Mouse (Mus musculus) heart, embryonic 15.5 days (tissue): ENCODE results near the gene Gm10300. TPM values are rescaled to one million over a fixed set of nuclear protein-coding genes. Genes with fewer than 3 reads are reported as not detected.

ENCODE experiments used
- ATAC-seq: fragments of 200-750 bp; cut with Nextera tagmentation; replicated peaks from 2 replicates; pipeline ENCODE4 v1.8.0; 2017; ENCODE audit warnings: low read depth, moderate TSS enrichment; ENCODE audit not compliant: insufficient number of reproducible peaks, insufficient read depth, low FRiP score
- H3K27ac ChIP-seq: fragments of 300-500 bp; sonication (generic); 2 replicates; pipeline ENCODE4 v1.5.1; 2015; ENCODE audit warnings: mild to moderate bottlenecking, inconsistent platforms
- H3K27me3 ChIP-seq: fragments of 300-500 bp; sonication (generic); 2 replicates; pipeline ENCODE4 v1.6.1; 2015; ENCODE audit warnings: inconsistent platforms
- H3K36me3 ChIP-seq: fragments of 300-500 bp; sonication (generic); 2 replicates; pipeline ENCODE4 v1.6.1; 2015; ENCODE audit warnings: mild to moderate bottlenecking, inconsistent platforms
- H3K4me1 ChIP-seq: fragments of 300-500 bp; sonication (generic); replicated peaks from 2 replicates; pipeline ENCODE4 v1.6.1; 2015; ENCODE audit warnings: inconsistent platforms
- H3K4me2 ChIP-seq: fragments of 300-500 bp; sonication (generic); 2 replicates; pipeline ENCODE4 v1.6.1; 2015; ENCODE audit warnings: inconsistent platforms, mild to moderate bottlenecking, moderate library complexity
- H3K4me3 ChIP-seq: fragments of 300-500 bp; sonication (generic); 2 replicates; pipeline ENCODE4 v1.5.1; 2015; ENCODE audit warnings: mild to moderate bottlenecking, inconsistent platforms
- H3K9ac ChIP-seq: fragments of 300-500 bp; sonication (generic); 2 replicates; pipeline ENCODE4 v1.6.1; 2015; ENCODE audit warnings: mild to moderate bottlenecking, inconsistent platforms
- H3K9me3 ChIP-seq: fragments of 300-500 bp; sonication (generic); replicated peaks from 2 replicates; pipeline ENCODE4 v1.6.1; 2016; ENCODE audit warnings: inconsistent platforms
- WGBS: fragments of 180-500 bp; shearing (Covaris S2); methylation state at CpG from one replicate; pipeline ENCODE4 v1.1.7; 2015; ENCODE audit warnings: mixed read lengths; 5-methylcytosine and 5-hydroxymethylcytosine counted together
- polyA plus RNA-seq: library from polyadenylated mRNA; unstranded; fragments of >200 nt; fragmentation: Nextera tagmentation; extraction: Ambion mirVana; gene quantifications from 2 replicates; pipeline ENCODE4 v1.2.1, GENCODE M21; 2015

Gene Gm10300
- polyA plus RNA-seq: 0.10 and 0.18 TPM in 2 replicates

DNA sequence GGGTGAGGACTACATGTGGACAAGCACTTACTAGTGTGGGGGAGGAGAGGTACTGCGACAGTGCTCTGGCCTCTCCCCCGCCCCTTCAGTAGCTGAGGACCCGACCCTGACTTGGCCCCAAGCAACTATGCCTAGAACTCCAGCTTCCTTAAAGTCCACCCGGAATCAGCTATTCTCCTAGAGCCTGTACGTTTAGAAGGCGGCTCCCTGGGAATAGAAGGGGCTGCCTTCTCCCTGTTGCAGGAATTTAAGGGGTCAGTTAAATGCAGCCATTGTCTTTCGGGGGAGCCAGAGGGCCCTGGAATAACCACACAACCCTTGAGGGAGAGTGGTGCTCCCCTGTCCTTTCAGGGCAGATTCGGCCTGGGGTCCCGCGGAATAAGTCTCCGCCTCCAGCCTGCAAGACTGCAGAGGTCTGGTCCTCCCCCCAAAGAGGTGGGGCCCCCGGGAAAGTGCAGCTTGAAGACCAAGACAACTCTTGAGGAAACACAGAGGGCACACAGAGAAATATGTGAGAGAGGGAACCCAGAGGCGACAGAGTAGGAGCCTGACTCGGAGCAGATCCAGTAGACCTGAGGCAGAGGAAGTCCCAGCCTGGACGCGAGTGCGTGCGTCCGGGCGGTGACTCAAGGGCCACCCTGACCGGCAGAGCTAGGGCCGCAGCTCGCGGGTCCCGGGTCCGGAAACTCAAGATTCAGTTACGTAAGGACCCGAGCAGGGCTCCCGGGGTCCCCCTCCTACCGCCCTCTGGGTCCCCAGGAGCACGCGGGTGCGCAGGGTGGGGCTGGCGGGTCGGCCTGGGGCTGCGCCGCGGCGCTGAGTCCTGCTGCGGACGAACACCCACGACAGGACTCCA lies at the start of gene Gm10300:
Gene Gm10300 (plus strand): TSS at position 621 of the 856 bp plus-strand sequence.
- peak within 1 kb of the TSS; percentile 84 for H3K4me2 ChIP-seq
- H3K9me3 ChIP-seq: no peaks in the 10 kb centered on the region
- H3K27me3 ChIP-seq: no peaks in the 10 kb centered on the region
- no peaks in the 10 kb centered on the region for H3K36me3 ChIP-seq
- peak within 1 kb of the TSS; percentile 88 for H3K4me3 ChIP-seq
- H3K9ac ChIP-seq: peak within 1 kb of the TSS; percentile 84
- H3K27ac ChIP-seq: peak within 1 kb of the TSS; percentile 93
- peaks cover 54% of the 10 kb centered on the region for H3K4me1 ChIP-seq
- under 1% methylated on average over 42 of the region's 42 CpGs for WGBS
- peak; percentile 20; the same call in 1 of the 2 replicates for ATAC-seq

DNA sequence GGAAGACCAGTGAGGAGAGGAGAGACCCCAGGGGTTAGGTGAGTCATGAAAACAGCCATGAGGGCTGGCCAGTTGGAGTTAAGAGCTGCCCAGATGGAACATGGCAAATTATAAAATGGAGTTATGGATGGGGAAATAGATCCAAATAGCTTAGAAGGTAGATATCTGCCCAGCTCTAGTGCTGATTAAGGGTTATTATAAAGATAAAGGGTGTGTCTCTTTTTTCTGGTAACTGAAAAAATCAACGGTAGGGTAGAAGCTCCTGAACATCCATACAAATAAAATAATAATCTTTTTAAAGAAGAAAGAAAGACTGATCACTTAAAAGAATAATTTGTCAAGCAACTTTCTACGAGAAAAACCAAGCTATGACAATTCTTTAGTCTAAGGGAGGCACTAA lies 49.2 kb upstream of the Gm10300 start:
- Histone ChIP-seq H3K9ac (no peak overlapping the region), H3K4me2 (no peak overlapping the region)

DNA sequence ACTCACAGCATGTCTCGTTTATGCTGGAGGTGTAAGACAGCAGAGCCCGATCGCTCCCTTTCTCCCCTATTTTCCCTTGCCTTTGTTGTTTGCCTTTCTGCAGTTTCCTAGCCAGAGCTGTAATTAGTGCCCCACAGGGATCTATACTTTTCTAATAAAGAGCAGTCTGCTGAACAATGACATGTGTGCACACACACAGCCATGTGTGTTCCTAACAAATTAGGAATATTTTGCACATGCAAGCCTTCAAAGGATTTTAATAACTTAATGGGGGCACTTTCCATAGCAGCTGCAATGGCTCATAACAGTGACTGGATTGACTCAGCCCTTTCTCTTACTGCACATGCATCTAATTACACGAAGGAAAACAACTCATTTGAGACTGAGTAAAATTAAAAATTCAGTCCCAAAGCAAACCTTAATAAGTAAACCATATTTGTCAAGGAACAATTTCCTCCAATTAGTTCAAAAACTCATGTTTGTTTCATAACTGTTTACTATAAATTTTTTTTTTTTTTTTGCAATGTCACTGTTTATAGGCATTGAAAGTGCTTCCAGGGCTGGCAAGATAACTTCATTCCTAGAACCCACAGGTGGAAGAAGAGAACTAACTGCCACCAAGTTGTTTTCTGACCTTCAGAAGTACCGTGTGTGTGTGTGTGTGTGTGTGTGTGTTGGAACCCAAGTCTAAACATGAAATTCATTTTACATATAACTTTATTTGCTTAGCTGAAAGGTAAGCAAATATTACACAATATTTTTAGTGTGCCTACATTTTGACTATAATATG lies 48.6 kb upstream of the Gm10300 start:
- no peaks in the 10 kb centered on the region for H3K9me3 ChIP-seq
- H3K36me3 ChIP-seq: no peaks in the 10 kb centered on the region
- no peak for ATAC-seq
- WGBS: 56% methylated on average over 5 of the region's 5 CpGs
- peaks cover 18% of the 10 kb centered on the region for H3K4me1 ChIP-seq
- H3K27me3 ChIP-seq: no peaks in the 10 kb centered on the region
- H3K4me3 ChIP-seq: no peak overlapping the region
- H3K27ac ChIP-seq: no peak overlapping the region
- H3K4me2 ChIP-seq: no peak overlapping the region
- H3K9ac ChIP-seq: no peak overlapping the region

More for the DNA sequence above, 49.2 kb upstream of the Gm10300 start:
- Histone ChIP-seq H3K27ac (no peak overlapping the region), H3K9me3 (no peaks in the 10 kb centered on the region), H3K4me3 (no peak overlapping the region), H3K36me3 (no peaks in the 10 kb centered on the region), H3K27me3 (no peaks in the 10 kb centered on the region), H3K4me1 (peaks cover 17% of the 10 kb centered on the region)
- WGBS: 74% methylated on average over 2 of the region's 2 CpGs
- ATAC-seq: no peak

DNA sequence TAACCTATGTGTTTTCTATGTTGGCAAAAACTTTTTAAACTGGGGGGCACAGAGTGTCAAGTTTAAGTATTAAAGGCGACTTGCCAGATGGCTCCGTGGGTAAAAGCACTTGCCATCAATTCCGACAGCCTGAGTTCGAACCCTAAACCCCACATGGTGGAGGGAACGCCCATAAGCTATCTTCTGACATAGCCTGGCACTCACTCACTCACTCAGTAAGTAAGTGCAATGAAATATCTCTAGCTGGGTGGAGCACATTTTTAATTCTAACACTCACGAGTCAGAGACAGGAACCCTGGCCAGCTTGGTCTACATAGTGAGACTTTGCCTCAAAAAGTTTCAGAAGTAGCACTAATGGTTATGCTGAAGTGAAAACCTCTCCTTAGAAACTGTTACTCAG lies 47.3 kb upstream of the Gm10300 start:
- no peaks in the 10 kb centered on the region for H3K9me3 ChIP-seq
- no peak overlapping the region for H3K9ac ChIP-seq
- no peak for ATAC-seq
- no peak overlapping the region for H3K4me2 ChIP-seq
- no peaks in the 10 kb centered on the region for H3K27me3 ChIP-seq
- no peaks in the 10 kb centered on the region for H3K36me3 ChIP-seq
- H3K4me1 ChIP-seq: peaks cover 18% of the 10 kb centered on the region
- H3K27ac ChIP-seq: no peak overlapping the region
- H3K4me3 ChIP-seq: no peak overlapping the region
- 75% methylated on average over 6 of the region's 6 CpGs for WGBS

DNA sequence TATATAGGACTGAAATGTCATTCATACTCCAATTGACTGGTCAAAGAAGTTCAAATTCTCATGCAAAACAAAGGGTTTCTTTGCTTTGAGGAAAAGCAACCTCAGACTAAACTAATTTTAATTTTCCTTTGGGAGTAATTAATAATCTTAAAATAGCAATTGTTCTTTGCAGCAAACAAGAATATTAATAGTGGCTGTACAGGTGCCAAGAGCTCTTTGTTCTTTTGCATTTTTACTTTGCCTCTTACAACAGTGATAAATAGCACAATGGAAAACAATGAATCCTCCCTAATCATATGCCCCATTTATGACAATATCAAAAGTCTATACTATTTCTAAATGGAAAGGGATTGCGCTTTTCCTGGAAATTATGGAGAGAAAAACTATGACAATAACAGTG lies 46.7 kb upstream of the Gm10300 start:
- Histone ChIP-seq H3K4me1 (peaks cover 18% of the 10 kb centered on the region), H3K4me2 (no peak overlapping the region), H3K9ac (no peak overlapping the region), H3K27me3 (no peaks in the 10 kb centered on the region), H3K36me3 (no peaks in the 10 kb centered on the region), H3K9me3 (no peaks in the 10 kb centered on the region), H3K27ac (no peak overlapping the region), H3K4me3 (no peak overlapping the region)
- no peak for ATAC-seq
- WGBS: 93% methylated on average over 1 of the region's 1 CpGs

DNA sequence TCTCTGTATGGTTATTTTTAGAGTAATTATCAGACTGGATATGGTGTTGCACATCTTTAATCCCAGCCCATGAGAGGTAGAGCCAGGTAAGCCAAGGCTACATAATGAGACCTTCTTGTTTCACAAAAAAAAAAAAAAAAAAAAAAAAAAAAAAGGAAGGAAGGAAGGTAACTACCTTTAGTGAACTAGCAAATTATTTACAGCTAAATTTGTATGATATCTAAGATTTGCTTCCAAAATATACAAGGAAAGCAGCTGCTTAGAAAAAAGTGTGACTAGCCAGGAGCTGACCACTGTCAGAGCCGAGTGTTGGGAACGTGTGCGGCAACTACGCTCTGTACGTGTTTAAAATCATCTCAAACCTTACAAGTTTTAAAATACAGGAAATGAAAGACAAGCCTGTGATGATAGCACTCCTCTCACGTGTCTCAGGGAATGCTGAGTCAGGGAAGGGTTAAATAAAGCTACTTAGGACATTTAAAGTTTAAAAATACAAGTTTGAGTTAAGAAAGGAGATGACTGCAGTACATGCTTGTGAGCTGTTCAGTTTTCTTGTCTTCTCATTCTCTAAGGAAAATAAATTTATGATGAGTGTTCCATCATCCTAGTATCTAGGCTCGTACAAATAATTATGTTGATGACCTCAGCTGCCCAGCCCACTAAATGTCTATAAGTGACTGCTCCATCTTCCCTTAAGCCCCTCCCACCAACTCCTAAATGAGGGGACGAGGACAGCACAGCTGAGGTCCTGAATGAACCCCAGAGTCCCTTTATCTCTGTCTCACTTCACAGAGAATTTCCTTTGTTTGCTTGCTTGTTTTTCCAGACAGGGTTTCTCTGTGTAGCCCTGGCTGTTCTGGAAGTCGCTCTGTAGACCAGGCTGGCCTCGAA lies 44.4 kb upstream of the Gm10300 start:
- Histone ChIP-seq H3K4me2 (no peak overlapping the region), H3K9me3 (no peaks in the 10 kb centered on the region), H3K4me3 (no peak overlapping the region), H3K36me3 (no peaks in the 10 kb centered on the region), H3K27me3 (no peaks in the 10 kb centered on the region), H3K9ac (no peak overlapping the region), H3K4me1 (peaks cover 18% of the 10 kb centered on the region), H3K27ac (no peak overlapping the region)
- 40% methylated on average over 10 of the region's 10 CpGs for WGBS
- no peak for ATAC-seq

DNA sequence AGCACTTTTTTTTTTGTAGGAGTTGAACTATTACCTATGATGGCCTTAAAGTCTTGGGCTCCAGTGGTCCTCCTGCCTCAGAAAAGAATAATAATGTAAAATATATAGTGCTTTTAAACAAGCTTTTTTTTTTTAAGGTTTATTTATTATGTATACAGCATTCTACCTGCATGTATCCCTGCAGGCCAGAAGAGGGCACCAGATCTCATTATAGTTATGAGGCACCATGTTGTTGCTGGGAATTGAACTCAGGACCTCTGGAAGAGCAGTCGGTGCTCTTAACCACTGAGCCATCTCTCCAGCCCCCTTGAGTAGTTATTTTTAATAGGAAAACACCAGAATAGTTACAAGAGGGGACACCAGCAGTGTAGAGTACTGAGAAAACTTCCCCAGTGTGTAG lies 41.3 kb upstream of the Gm10300 start:
- WGBS: 79% methylated on average over 1 of the region's 1 CpGs
- no peak overlapping the region for H3K4me2 ChIP-seq
- peaks cover 22% of the 10 kb centered on the region for H3K4me1 ChIP-seq

DNA sequence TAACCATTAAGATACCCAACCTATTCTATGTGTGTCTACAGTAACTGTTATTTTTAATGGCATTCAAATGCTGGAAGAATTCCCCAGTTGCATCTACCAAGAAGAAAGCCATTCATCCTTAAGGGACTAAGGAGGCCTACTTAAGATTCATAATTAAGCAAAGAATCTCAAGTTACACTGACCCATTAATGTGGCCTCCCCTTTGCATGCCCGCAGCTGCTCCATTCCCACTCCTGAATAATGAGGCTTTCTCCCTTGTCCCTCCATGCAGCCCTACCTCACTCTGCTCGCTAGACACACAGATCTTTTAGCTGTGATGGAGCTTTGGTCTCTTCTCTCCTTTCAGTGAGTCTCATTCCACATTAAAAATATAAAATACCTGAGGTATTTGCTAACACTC lies 40.3 kb upstream of the Gm10300 start:
- H3K4me2 ChIP-seq: no peak overlapping the region
- H3K9ac ChIP-seq: no peak overlapping the region
- ATAC-seq: no peak
- WGBS: 72% methylated on average over 2 of the region's 2 CpGs
- no peaks in the 10 kb centered on the region for H3K27me3 ChIP-seq
- peaks cover 21% of the 10 kb centered on the region for H3K4me1 ChIP-seq
- H3K4me3 ChIP-seq: no peak overlapping the region
- H3K27ac ChIP-seq: no peak overlapping the region
- H3K9me3 ChIP-seq: no peaks in the 10 kb centered on the region
- no peaks in the 10 kb centered on the region for H3K36me3 ChIP-seq

More for the DNA sequence above, 41.3 kb upstream of the Gm10300 start:
- Histone ChIP-seq H3K27me3 (no peaks in the 10 kb centered on the region), H3K9me3 (no peaks in the 10 kb centered on the region), H3K4me3 (no peak overlapping the region), H3K27ac (no peak overlapping the region), H3K9ac (no peak overlapping the region), H3K36me3 (no peaks in the 10 kb centered on the region)
- no peak for ATAC-seq

DNA sequence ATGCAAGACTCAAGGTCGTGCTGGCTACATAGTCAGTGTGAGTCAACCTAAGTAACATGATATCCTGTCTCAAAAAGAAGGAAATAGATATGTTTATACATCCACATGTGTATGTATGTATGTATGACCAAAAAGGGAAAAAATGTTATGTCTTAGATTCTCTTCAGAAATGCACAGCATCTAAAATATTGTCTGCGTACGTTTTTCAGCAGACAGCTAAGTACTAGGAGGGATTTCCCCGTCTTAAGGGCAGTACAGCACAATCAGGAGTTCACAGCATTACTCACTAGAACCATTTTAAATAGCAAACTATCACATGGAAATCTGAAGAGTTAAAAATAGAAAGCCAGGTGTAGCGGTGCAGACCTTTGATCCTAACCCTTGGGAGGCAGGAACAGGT lies 37.4 kb upstream of the Gm10300 start:
- Histone ChIP-seq H3K27ac (no peak overlapping the region), H3K4me1 (peaks cover 9% of the 10 kb centered on the region), H3K4me3 (no peak overlapping the region), H3K27me3 (no peaks in the 10 kb centered on the region), H3K9me3 (no peaks in the 10 kb centered on the region), H3K36me3 (no peaks in the 10 kb centered on the region), H3K9ac (no peak overlapping the region), H3K4me2 (no peak overlapping the region)
- 65% methylated on average over 5 of the region's 5 CpGs for WGBS
- ATAC-seq: no peak

DNA sequence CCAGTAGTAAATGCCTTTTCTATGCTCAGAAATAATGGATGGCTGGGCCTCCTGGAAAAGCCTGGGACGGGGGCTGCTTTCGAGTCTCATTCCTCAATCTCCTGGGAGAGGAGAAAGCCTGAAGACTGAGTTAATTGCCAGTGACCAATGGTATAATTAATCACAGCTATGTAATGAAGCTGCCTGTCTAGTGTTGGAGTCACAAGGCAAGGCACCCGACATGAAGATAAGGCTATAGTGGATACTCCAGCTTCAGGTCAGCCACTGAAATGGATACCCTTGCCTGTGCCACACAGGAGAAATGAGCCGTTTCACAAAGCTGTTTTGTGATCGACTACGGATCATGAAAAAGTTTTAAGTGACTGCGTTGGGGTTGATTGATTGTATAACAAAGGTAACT lies 36.5 kb upstream of the Gm10300 start:
- 55% methylated on average over 7 of the region's 7 CpGs for WGBS
- no peak overlapping the region for H3K4me2 ChIP-seq
- H3K36me3 ChIP-seq: no peaks in the 10 kb centered on the region
- H3K9me3 ChIP-seq: no peaks in the 10 kb centered on the region
- H3K27me3 ChIP-seq: no peaks in the 10 kb centered on the region
- H3K27ac ChIP-seq: 0 out of 2 replicates have a peak overlapping the region, but pooled peaks have one; percentile 15
- no peak overlapping the region for H3K4me3 ChIP-seq
- no peak for ATAC-seq
- H3K4me1 ChIP-seq: peaks cover 9% of the 10 kb centered on the region
- no peak overlapping the region for H3K9ac ChIP-seq

DNA sequence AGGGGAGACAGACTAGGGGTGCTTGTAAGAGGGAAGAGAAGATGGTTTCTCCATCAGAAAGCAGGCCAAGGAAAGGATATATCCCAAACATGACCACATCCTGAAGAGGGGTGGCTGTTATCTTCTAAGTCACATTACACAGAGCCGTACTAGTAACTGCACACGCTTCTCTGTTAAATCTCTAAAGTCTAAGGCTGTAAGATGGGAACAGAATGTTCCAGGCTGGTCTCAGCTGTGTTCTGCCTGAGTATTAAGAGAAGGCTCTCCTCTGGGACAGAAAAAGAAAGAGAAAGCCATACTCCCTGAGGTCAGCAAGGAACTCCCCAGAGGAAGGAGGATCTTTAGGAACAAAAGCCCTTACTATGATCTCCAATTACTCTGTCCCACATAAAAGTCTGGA lies 35.7 kb upstream of the Gm10300 start:
- H3K36me3 ChIP-seq: no peaks in the 10 kb centered on the region
- H3K4me3 ChIP-seq: no peak overlapping the region
- H3K27me3 ChIP-seq: no peaks in the 10 kb centered on the region
- WGBS: 78% methylated on average over 2 of the region's 2 CpGs
- H3K4me1 ChIP-seq: peaks cover 12% of the 10 kb centered on the region
- H3K4me2 ChIP-seq: no peak overlapping the region
- H3K9ac ChIP-seq: no peak overlapping the region
- H3K9me3 ChIP-seq: no peaks in the 10 kb centered on the region
- H3K27ac ChIP-seq: no peak overlapping the region
- no peak for ATAC-seq
